Mouse (Mus musculus) kidney, adult 2 months (tissue): ENCODE measurements around the gene Casp6. TPM values are rescaled to one million over a fixed set of nuclear protein-coding genes. Genes with fewer than 3 reads are reported as not detected.
A peak's percentile ranks its signal among the peaks of the same experiment; 100 is the strongest.

ENCODE experiments used
- DNase-seq: peaks from one replicate; pipeline ENCODE4 v3.0.0; 2021
- H3K27ac ChIP-seq: fragments of 200-500 bp; 2 replicates; pipeline ENCODE4 v1.5.1; 2012; ENCODE audit warnings: low read depth, low read length, control low read depth, inconsistent platforms; ENCODE audit not compliant: insufficient read depth
- H3K27me3 ChIP-seq: fragments of 200-500 bp; replicated peaks from 2 replicates; pipeline ENCODE4 v1.6.1; 2012; ENCODE audit warnings: mild to moderate bottlenecking, moderate library complexity, low read length, inconsistent platforms; ENCODE audit not compliant: control insufficient read depth, insufficient read depth
- H3K36me3 ChIP-seq: fragments of 200-500 bp; 2 replicates; pipeline ENCODE4 v1.6.1; 2012; ENCODE audit warnings: mild to moderate bottlenecking, moderate library complexity, low read length, inconsistent platforms; ENCODE audit not compliant: control insufficient read depth, insufficient read depth
- H3K4me1 ChIP-seq: fragments of 200-500 bp; 2 replicates; pipeline ENCODE4 v1.6.1; 2011; ENCODE audit warnings: low read length; ENCODE audit not compliant: control insufficient read depth, insufficient read depth
- H3K4me3 ChIP-seq: fragments of 200-500 bp; 2 replicates; pipeline ENCODE4 v1.5.1; 2011; ENCODE audit warnings: mild to moderate bottlenecking, low read depth, low read length, control low read depth; ENCODE audit not compliant: insufficient read depth
- CTCF ChIP-seq: fragments of 200-500 bp; conservative IDR thresholded peaks from 2 replicates; pipeline ENCODE4 v1.5.1; 2011; ENCODE audit warnings: low read depth, mild to moderate bottlenecking, control low read depth, low read length, moderate library complexity, mixed read lengths; ENCODE audit not compliant: insufficient read depth, insufficient read length
- POLR2A ChIP-seq: fragments of 200-500 bp; IDR thresholded peaks from one replicate; pipeline ENCODE4 v1.6.1; 2011; ENCODE audit warnings: low read depth, low read length, control low read depth
- WGBS: fragments of 180-500 bp; shearing (Covaris S2); methylation state at CpG from one replicate; pipeline ENCODE4 v1.1.7; 2018; 5-methylcytosine and 5-hydroxymethylcytosine counted together
- polyA plus RNA-seq: library from polyadenylated mRNA; depleted of rRNA; stranded (reverse); fragments of >200 nt; gene quantifications from 2 replicates; pipeline ENCODE4 v1.2.3, GENCODE M21; 2012

The Casp6 gene
- polyA plus RNA-seq, 1 experiment = 48.8 TPM

- 81% methylated on average over 4 of the region's 4 CpGs for WGBS
- no peaks in the 10 kb centered on the region for H3K27me3 ChIP-seq
Measured at GRCm38 (mm10) chr3:129898886-129899285, 2.3 kb upstream of the Casp6 start.

GRCm38 (mm10) chr3:129903369-129903768, 2.1 kb downstream of the Casp6 start:
- 91% methylated on average over 3 of the region's 3 CpGs for WGBS
- no peak overlapping the region for H3K27ac ChIP-seq
- TF ChIP-seq POLR2A (no peak), CTCF (no peak)
- no peak for DNase-seq
- H3K4me3 ChIP-seq = no peak overlapping the region
- H3K27me3 ChIP-seq = no peaks in the 10 kb centered on the region
- no peaks in the 10 kb centered on the region for H3K36me3 ChIP-seq
- no peaks in the 10 kb centered on the region for H3K4me1 ChIP-seq

More at GRCm38 (mm10) chr3:129898886-129899285, 2.3 kb upstream of the Casp6 start:
- no peak for TF ChIP-seq CTCF
- TF ChIP-seq POLR2A = no peak
- peak; percentile 9 for DNase-seq
- no peaks in the 10 kb centered on the region for H3K4me1 ChIP-seq
- no peaks in the 10 kb centered on the region for H3K36me3 ChIP-seq
- H3K27ac ChIP-seq = no peak overlapping the region
- no peak overlapping the region for H3K4me3 ChIP-seq

- Histone ChIP-seq H3K4me1 (no peaks in the 10 kb centered on the region), H3K4me3 (no peak overlapping the region), H3K27ac (no peak overlapping the region), H3K36me3 (no peaks in the 10 kb centered on the region; the same call in 1 of the 2 replicates), H3K27me3 (no peaks in the 10 kb centered on the region)
- DNase-seq = no peak
- TF ChIP-seq POLR2A (no peak), CTCF (no peak)
- WGBS = 83% methylated on average over 8 of the region's 8 CpGs
Measured at GRCm38 (mm10) chr3:129903866-129904265, 2.6 kb downstream of the Casp6 start.

- TF ChIP-seq POLR2A (no peak), CTCF (no peak)
- no peak overlapping the region for H3K27ac ChIP-seq
- no peak overlapping the region for H3K4me3 ChIP-seq
- DNase-seq = no peak
- no peaks in the 10 kb centered on the region for H3K27me3 ChIP-seq
- no peaks in the 10 kb centered on the region for H3K4me1 ChIP-seq
- 88% methylated on average over 7 of the region's 7 CpGs for WGBS
- no peaks in the 10 kb centered on the region; the same call in 1 of the 2 replicates for H3K36me3 ChIP-seq
Measured at GRCm38 (mm10) chr3:129904381-129905132, 3.3 kb downstream of the Casp6 start.

GRCm38 (mm10) chr3:129912025-129912424, 10.8 kb downstream of the Casp6 start:
- no peak for DNase-seq
- no peaks in the 10 kb centered on the region for H3K4me1 ChIP-seq
- H3K27me3 ChIP-seq = no peaks in the 10 kb centered on the region
- WGBS = 93% methylated on average over 14 of the region's 14 CpGs
- peaks cover 4% of the 10 kb centered on the region for H3K36me3 ChIP-seq
- no peak overlapping the region for H3K27ac ChIP-seq
- H3K4me3 ChIP-seq = no peak overlapping the region
- no peak for TF ChIP-seq POLR2A
- no peak for TF ChIP-seq CTCF

- no peak overlapping the region for H3K4me3 ChIP-seq
- no peaks in the 10 kb centered on the region for H3K4me1 ChIP-seq
- 94% methylated on average over 13 of the region's 13 CpGs for WGBS
- TF ChIP-seq CTCF (no peak), POLR2A (no peak)
- H3K36me3 ChIP-seq = peaks cover 4% of the 10 kb centered on the region
- DNase-seq = no peak
- no peak overlapping the region for H3K27ac ChIP-seq
- no peaks in the 10 kb centered on the region for H3K27me3 ChIP-seq
Measured at GRCm38 (mm10) chr3:129913241-129913640, 12.0 kb downstream of the Casp6 start.

- no peak for TF ChIP-seq CTCF
- no peak for TF ChIP-seq POLR2A
- no peak overlapping the region for H3K4me3 ChIP-seq
- no peak overlapping the region for H3K27ac ChIP-seq
- no peaks in the 10 kb centered on the region; the same call in 1 of the 2 replicates for H3K36me3 ChIP-seq
- no peaks in the 10 kb centered on the region for H3K4me1 ChIP-seq
- no peaks in the 10 kb centered on the region for H3K27me3 ChIP-seq
- 78% methylated on average over 3 of the region's 3 CpGs for WGBS
- DNase-seq = no peak
Measured at GRCm38 (mm10) chr3:129917424-129917823, 16.2 kb downstream of the Casp6 start.
